Mouse (Mus musculus): ENCODE results near the gene Fam184a. TPM values are rescaled to one million over a fixed set of nuclear protein-coding genes. Genes with fewer than 3 reads are reported as not detected.

Gene Fam184a
- polyA plus RNA-seq, 1 experiment from 2014 or later = 4.5 TPM

Other genes starting within 250 kb of the Fam184a start
- 163 and 164 TPM in 2 replicates for gene Asf1a, start 154.4 kb downstream of the Fam184a start, polyA plus RNA-seq (2016; fragmentation: Nextera tagmentation; extraction: Ambion mirVana)
- 13.5 and 14.1 TPM in 2 replicates for gene Mcm9, start 120.7 kb downstream of the Fam184a start, polyA plus RNA-seq (2016; fragmentation: Nextera tagmentation; extraction: Ambion mirVana)

Data from embryonic facial prominence, embryonic 10.5 days (tissue).